Mouse (Mus musculus) layer of hippocampus, postnatal 10 days (tissue): ENCODE results near the gene Trip11. TPM values are rescaled to one million over a fixed set of nuclear protein-coding genes. Genes with fewer than 3 reads are reported as not detected.

ENCODE experiments used
- DNase-seq, 2 experiments: peaks; one replicate each; pipeline ENCODE4 v3.0.0; 2021; ENCODE audit warnings: low spot score in 2 of 2
- total RNA-seq, 2 experiments: library from RNA; stranded (reverse); gene quantifications; 2 replicates each; pipeline ENCODE4 v1.2.3; 2021

Trip11 gene
- total RNA-seq, 2 experiments from 2014 or later: 25.0 to 25.9 TPM

DNA sequence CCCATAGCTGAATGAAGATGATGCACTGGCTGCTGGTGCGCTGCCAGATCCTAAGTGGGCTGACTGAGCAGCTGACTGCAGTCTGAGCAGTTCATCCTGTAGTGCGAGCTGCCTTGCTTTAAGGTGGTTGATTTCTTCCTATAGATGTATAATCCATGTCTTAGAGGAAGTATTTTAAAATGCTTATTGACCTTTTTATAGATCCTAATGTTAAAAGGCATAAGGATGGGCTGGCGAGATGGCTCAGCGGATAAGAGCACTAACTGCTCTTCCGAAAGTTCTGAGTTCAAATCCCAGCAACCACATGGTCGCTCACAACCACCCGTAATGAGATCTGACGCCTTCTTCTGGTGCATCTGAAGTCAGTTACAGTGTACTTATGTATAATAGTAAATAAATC, 14.1 kb downstream of the Trip11 start:
- no peak for DNase-seq

DNA sequence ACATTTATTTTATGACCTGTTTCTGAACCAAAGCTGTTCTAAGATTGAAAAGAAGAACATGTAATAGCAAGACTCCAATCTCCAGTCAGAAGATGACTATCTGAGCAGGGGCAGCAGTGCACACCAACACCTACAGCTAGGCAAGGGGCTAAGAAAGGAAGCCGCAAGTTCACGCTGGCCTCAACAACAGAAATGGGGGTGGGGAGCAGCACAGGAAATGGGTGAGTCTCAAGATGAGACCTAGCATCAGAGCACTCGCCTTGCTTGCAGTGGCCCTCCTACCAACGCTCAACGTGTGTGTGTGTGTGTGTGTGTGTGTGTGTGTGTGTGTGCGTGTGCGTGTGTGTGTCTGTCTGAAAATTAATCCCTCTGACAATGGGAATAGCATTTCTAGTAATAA, 16.0 kb downstream of the Trip11 start:
- DNase-seq: no peak

DNA sequence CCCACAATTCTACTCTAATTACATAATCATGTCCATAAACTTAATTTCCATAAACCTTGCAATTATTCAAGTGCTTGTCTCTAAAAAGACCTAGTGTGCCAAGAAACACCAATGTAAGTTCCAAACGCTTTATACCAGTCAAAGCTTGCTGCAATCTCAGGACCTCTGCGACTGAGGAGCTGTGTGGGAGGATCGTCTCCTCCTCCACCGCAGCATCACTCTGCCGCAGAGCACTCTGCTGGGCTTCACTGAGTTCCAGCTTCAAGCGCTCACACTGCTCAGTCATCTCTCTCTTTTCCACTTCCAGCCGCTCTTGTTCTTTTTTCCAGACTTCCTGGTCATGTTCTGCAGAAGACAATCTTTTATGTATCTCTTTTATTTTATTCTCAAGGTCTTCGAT, 19.8 kb downstream of the Trip11 start:
- no peak for DNase-seq

DNA sequence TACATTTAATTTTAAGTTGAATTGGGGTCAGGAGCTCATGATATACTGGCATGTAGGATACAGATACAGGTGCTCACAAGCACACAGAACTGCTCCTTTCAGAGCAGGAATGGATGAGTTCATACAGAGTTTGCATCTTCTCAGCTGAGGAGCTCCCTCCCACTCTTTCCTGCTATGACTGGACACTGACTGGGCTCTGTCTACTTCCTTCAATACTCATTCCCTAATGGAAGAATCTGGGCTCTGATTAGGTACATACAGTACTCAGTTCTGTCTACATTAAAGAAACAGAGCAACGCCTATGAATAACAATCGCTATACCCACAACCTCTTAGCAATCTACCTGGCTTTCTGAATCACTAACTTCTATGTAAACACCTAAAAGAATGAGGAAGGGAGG, 20.2 kb downstream of the Trip11 start:
- DNase-seq: no peak

DNA sequence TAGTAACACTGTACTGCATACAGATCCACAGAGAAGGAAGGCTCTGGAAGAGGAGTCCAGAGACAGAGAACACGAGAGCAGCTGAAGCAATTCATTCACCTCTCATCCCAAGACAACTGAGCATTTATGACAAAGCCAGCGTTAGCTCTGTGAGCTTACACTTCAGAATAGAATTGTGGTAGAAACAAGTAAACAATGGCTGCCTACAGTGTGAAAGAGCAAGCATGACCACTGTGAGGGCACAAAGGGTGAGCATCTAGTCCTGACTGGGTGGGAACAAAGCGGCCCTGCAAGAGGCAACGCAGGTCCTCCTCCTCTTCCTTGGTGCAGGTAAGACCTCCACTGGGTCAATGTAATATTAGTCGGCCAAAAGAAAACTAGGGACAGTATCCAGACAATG, 22.0 kb downstream of the Trip11 start:
- DNase-seq: no peak

DNA sequence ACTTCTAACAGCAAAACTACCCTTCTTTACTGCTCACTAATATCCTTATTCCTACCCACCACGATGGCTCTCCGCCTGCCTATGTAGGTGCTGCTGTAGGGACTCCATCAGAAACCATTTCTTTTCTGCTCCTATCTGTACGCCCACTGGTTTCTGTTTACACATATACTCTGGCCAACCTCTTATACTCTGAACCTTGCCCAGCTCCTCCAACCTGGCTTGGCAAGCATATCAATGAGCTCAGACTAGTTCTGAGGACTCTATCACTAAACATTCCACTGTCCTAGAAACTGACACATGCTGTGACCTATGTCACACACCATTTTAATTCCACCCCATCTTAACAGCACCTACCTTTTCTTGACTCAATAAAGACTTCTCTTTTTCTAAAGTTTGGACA, 23.7 kb downstream of the Trip11 start:
- no peak for DNase-seq

DNA sequence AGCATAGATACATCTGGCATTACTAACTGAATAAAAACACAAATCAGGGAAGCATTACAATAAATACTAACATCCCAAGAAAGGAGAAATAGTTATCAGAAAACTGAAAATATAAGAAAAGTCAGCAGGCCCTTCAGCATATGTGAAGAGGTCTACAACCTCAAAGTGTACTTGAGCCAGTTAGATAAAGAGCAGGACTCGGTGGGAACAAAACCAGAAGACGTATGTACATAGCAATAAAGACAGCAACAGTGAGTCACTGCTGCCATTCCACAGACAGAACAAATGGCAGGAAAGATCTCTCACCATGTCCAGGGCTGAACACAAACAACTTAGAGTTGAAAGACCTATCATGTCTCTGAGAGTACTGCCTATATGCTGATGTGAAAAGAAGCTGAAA, 24.8 kb downstream of the Trip11 start:
- DNase-seq: no peak

DNA sequence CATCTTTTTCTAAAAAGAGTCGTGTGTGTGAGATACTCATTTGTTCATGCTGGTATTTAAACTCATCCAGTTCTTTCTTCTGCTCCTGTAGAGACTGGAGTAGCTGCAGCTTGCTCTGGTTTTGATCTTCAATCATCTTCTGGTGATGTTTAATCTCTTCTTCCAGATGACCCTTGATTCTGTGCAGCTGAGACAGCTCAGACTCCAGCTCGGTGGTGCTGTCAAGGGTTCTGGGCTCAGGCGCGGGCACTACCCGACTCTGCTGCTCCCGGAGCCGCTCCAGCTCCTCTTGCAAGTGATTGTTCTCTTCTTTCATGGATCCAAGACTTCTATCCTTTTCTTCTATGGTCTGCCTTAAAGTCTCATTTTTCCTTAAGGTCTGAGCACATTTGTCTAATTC, 28.1 kb downstream of the Trip11 start:
- no peak for DNase-seq

DNA sequence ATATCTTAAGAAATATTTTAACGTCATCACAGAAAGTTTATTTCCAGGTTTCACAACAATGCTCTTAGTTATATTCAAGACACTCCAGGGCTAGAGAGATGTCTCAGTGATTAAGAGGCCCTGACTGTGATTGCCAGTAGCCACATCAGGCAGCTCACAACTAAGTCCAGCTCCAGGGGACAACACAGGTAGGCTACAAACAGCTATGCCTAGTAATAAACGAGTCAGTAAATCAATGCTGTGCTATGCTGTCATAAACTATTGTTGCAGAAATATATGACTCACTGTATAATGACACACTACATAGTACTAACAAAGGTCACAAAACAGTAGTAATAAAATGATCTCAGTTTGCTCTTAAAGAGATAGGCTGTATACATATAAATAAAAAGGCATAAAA, 36.7 kb downstream of the Trip11 start:
- DNase-seq: no peak

DNA sequence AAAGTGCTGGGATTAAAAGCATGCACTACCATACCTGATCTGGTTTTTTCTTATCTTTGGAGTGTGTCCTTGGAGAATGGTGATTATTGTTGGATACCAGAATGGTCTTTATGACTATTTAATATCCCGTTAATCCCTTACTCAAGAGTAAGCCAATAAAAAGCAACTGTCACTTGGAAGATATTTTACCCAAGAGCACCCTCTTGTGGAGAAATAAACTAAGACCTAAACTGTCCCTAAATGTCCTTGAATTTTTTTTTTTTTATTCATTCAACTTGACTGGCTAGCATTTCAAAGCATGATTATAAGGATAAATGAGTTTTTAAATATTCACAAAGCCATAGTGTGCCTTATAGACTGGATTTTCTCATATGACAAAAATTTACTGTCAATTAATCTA, 38.0 kb downstream of the Trip11 start:
- no peak for DNase-seq

DNA sequence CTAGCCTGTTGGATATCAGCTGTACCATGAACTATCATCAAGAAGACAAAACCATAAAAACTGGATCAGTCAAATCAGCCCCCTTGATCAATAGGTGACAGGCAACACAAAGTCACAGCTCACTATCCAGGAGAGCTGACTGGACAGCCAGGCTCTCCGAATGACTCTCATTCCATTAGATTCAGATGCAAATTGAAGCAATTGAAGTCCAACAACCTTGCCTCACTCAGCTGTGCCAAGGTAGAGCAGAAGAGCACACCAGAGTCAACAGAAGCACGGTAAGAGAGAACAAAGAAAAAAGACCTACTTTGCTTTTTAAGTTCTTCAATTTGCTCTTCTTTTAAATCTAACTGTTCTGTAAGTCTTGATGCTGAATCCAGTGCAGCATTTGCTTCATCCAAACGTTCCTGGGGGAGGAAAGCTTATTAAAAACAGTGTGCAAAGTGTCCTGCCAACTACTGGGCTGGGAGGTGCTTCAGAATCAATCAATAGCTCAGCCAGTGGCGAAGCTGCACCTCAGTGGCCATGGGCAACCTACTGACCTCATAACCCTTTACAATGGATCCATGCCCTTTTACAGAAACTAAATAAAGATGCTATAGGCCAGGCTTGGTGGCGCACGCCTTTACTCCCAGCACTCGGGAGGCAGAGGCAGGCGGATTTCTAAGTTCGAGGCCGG, 50.6 kb downstream of the Trip11 start:
- DNase-seq: no peak

DNA sequence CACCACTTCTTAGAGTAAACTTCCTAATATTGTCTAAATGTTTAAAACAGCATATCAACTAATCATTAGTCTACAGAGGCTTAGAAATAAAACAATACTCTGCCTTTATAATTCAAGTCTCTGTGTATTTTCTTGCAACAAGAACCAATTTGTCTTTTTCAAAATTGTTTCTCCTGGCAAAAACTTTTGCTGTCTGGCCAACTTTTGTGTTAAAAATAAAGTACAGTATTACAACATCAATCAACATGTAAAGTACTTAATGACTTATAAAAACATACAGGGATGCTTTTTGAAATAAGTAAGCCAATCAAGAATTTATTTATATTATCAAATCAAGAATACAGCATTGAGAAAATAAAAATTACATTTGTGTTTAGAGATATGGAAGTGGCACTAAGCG, 52.8 kb downstream of the Trip11 start:
- no peak for DNase-seq

DNA sequence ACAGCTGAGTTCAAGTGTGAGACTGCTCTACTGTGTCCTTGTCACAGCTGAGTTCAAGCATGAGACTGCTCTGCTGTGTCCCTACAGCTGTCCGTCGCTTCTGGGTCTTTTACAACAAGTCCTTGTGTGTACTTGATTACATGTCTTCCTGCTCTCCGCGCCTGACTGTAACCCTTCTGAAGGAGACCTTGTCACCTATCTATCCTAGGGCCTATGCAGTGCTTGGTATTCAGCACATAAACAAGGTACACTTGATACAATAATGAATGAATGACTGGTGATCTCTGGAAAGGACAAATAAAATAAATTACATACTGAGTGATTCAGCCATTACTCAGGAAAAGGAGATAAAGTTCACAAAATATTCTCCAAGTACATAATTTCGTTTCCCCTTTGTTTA, 55.1 kb downstream of the Trip11 start:
- DNase-seq: no peak

DNA sequence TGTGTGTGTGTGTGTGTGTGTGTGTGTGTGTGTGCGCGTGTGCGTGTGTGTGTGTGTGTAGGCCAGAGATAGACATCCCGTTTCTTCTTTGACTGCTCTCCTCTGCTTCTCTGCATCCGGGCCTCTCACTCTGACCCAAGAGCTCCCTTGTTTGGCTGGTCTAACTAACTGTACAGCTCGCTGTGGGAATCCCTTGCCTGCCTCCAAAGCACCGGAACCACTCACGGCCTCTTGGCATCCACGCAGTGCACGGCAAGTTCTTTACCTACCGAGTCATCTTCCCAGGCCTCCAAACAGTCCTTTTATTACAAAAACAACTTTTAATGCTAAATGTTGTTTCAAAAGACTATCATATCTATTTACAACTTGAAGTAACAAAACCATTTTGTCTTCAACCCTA, 58.7 kb downstream of the Trip11 start:
- no peak for DNase-seq

DNA sequence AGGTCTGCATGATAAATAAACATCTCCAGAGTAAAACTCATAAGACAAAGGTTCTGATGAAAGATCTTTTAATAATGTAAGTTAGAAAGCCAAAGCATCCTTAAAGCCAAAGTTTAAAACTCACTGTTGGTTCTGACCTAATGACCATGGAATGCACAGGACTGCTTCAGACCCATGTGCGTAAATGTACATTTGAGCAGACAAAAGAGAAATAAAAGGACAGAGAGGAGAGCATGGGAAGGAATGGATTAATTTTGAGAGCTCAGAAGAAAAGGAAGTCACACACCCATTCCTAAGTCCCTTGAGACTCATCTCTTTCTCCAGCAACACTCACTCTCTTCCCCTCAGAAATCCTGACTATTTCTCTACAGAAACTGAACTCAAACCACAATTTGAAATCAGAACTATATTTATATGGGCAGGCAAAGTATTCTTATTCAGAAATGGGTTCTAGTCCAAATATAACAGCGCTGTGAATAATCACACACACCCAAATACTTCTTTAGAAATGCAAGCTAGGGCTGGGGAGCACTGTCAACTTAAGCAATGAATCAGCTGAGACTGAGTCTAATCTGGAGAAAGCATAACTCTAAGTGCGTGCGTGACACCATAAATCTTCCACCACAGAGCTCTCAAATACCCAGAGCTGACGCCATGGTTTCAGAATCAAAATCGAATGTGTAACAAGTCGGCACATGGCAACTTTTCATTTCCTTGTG, 61.1 kb downstream of the Trip11 start:
- no peak for DNase-seq

DNA sequence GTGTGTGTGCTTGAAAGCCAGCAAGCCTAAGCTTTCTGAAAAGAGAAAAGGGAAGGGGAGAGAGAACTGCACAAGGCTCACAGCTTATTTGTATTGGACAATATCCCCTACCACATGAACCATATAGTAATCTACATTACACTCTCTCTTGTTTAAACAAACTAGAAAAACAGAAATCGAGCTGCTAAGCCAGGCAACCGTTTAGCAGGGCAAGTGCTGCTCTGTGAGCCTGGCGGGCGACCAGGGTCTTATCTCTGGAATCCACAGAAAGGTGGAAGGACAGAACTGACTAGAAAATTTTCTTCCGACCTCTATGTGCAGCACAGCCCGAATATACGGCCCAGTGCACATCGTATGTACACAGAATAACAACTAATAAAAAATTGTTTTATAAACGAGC, 61.8 kb downstream of the Trip11 start:
- no peak for DNase-seq

DNA sequence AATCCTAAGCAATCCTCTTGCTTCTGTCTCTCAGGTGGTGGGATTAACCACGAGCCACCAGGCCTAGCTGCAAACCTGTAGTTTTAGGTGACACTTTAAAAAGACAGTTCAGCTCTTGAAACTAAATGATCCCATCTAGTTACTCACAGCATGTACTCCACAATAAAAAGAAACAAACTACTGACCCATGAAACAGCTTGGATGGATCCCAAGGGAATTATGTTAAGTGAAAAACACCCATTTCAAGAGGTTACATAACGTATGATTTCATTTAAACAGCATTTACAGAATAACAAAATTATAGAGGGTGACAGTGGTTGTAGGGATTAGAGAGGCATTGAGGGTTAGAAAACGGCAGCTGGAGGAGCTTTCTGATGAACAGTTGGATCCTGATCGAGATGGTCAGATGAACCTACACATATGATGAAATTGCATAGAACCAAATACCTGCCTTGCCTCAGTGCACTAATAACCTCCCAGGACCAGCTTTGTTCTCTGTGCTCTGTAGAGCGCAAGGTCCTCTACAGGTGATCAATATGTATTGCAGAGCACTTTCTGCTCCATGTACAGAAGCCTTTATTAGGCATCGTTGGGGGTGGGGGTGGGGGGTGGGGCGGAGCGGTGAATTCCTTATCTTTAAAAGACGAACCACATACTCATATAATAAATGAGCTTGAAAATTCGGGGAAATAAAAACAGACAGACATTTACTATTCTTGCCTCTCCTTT, 76.4 kb downstream of the Trip11 start:
- DNase-seq: no peak

DNA sequence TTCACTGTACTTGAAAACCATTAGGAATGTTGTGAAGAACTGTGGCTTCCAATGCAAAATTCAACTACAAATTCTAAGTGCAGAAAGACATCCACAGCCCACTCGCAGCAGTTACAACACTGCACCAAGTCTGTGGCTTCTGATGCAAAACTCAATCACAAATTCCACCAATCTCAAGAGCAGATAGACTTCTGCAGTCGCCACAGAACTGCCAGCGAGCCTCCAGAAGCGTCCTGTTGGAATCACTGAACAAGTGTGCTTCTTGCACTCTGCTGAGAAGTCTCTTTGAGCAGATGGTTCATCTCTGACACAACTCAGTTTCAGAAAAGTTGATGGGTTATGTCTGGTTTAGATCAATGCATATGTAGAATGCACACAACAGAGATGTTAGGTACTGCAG, 78.4 kb downstream of the Trip11 start:
- no peak for DNase-seq

DNA sequence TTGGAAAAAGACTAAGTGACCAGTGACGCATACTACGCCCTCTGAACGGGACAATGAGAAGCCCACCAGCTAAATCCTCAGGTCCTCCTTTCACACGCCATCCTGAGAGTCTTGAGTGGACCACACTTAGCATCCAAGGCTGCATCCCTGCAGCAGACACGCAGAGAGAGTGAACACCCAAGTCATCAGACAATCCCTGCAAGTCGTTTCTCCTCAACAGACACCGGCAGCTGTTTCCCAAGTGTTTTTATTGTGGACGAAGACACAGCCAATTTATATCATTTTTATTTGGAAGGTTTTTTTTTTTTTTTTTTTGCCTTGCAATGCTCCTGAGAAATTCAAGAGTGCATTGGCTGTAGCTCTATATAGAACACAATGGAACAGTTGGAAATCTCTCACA, 79.3 kb downstream of the Trip11 start:
- no peak for DNase-seq

DNA sequence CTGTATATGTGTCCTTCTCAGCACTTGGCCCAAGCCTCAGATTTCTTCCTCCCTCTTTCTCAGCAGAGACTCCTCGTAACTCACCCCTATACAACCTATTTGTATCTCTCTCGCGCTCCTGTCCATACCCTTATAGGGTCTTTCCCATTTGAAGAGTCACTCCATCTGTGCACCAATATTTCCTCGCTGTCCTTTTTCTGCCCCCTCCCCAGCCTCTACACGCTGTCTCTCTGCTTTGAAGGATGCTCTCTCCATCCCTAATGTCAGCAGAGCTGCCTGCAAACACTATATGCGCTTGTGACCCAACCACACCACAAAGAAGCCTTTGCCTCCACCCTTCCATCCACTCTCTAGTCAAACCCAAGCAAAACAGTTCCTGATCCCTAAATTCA, 80.0 kb downstream of the Trip11 start:
- DNase-seq: no peak

DNA sequence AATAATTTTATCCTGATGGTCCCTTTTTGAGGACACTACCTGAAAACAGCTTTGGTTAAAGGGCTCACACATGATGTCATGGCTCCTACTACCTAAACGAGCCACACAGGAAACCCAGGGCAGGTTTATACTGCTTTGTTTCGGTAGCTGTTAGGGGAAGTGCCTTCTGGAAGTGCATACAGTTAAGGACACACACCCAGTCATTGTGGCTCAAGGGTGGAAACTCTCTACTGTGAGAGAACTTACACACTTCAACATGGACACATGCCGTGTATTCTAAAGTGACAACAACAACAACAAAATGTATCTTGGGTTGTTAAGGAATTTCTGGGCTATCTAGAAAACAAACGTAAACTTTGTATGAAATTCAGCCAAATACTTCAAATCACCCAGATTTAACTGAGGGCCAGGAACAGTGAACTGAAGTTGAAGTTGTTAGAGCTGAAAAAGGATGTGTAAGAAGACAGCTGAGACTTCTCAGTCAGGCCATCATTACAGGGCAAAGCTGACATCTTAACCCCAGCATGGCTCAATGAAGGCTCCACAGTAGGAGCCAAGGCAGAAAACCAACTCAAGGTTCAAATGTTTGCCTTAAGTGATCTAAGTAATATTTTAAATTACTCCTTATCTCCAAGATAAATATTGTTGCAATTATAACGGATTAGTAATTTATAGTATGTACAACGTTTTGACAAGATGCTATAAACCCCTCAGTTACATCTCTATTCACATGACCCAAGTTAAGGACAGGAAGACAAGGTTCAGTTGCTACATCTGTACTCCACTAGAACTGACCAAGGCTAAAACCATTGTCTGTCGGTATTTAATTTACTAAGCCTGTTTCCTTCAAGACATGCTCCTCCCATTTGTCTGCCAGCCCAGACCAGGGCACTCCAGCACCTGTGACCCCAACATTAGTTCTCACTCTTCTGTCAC, 80.6 kb downstream of the Trip11 start:
- DNase-seq: no peak

DNA sequence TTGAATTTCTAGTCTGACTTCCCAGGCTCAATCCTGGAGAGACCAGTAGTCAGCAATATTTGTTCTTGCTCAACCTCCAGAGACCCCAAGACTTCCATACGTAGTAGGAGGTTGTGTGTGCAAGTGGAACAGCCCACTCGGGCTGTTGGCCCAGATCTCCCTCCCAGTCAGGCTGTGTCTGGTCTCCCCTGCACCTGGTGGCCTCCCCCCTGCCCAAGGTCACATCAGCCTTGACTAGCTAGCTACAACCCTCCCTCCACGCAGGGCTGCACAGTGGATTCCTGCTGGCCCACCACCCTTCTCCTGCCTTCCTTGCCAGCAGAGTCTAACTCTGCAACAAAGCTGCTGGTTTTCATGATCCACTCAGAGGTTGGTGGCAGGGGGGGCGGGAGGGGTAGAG, 81.8 kb downstream of the Trip11 start:
- DNase-seq: no peak
